ENCODE assay signal across 21 mouse cellular contexts in the genomic region with DNA sequence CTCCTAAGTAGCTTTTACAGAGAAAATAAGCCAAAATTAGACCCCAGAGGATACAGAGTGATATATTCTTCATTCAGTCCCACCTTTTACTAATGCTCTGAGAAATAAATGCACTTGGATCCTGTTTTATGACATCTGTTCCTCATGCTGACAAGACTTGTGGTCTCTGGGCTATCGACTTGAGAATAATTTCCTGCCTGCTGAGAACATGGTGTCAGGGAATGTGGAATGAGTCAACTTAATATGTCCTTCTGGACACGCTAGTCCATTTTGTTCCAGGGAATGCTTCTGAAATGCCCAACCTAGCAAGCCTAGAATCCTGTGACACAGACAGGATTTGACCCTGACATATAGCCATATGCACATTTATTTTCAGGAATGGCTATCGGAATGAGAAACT. TPM values are rescaled to one million over a fixed set of nuclear protein-coding genes. Genes with fewer than 3 reads are reported as not detected.
"Had no signal": no experiment of that assay in that cellular context is flagged by ENCODE, and none has a peak within 500 bp of the region (broad histone marks: within the 10 kb centered on the region; RNA-seq: fewer than 3 reads in every experiment).

No protein-coding gene starts in this region.

- H3K9ac ChIP-seq: liver, embryonic 15.5 days; lung, embryonic 14.5 days; neural tube, embryonic 13.5 days; stomach, embryonic 15.5 days had no signal

- H3K9me3 ChIP-seq: limb, embryonic 10.5 days; liver, embryonic 15.5 days; megakaryocyte, embryonic 14.5 days; neural tube, embryonic 13.5 days; stomach, embryonic 15.5 days had no signal

- H3K4me3 ChIP-seq: limb, embryonic 10.5 days; liver, embryonic 15.5 days; megakaryocyte, embryonic 14.5 days; neural tube, embryonic 13.5 days; stomach, embryonic 15.5 days had no signal

- H3K27ac ChIP-seq: limb, embryonic 10.5 days; liver, embryonic 15.5 days; macrophage; neural tube, embryonic 13.5 days; stomach, embryonic 15.5 days had no signal

- H3K27me3 ChIP-seq: liver, embryonic 15.5 days; megakaryocyte, embryonic 14.5 days; neural tube, embryonic 13.5 days; stomach, embryonic 15.5 days had no signal

- H3K4me2 ChIP-seq: liver, embryonic 11.5 days; liver, embryonic 15.5 days; lung, embryonic 14.5 days; midbrain, embryonic 11.5 days; neural tube, embryonic 13.5 days; stomach, embryonic 15.5 days had no signal

- H3K4me1 ChIP-seq: limb, embryonic 10.5 days; liver, embryonic 15.5 days; megakaryocyte, embryonic 14.5 days; neural tube, embryonic 13.5 days; stomach, embryonic 15.5 days had no signal

- ATAC-seq: midbrain, embryonic 16.5 days had no signal

- H3K36me3 ChIP-seq: limb, embryonic 10.5 days; liver, embryonic 15.5 days; neural tube, embryonic 13.5 days; stomach, embryonic 15.5 days had no signal

- DNase-seq: kidney, postnatal 10 days; lung, embryonic 14.5 days; lung, postnatal 10 days; retina, postnatal 1 day; right cerebral cortex, postnatal 4 days; thymus, adult 2 months; thymus, postnatal 25 days had no signal

RNA-seq across cellular contexts. Expression of a gene that starts 22.0 kb away (rescaled TPM):
- polyA plus RNA-seq: kidney, embryonic 14.5 days; large intestine, adult 2 months; limb, embryonic 10.5 days; limb, embryonic 14.5 days; liver, embryonic 11.5 days; liver, embryonic 15.5 days; lung, embryonic 14.5 days; macrophage; midbrain, embryonic 11.5 days; midbrain, embryonic 16.5 days; neural tube, embryonic 13.5 days; spleen, adult 2 months; stomach, embryonic 15.5 days; testis, adult 2 months; thymus, adult 2 months had no signal
